8 mouse cellular contexts compared by ENCODE assay signal in the genomic region with DNA sequence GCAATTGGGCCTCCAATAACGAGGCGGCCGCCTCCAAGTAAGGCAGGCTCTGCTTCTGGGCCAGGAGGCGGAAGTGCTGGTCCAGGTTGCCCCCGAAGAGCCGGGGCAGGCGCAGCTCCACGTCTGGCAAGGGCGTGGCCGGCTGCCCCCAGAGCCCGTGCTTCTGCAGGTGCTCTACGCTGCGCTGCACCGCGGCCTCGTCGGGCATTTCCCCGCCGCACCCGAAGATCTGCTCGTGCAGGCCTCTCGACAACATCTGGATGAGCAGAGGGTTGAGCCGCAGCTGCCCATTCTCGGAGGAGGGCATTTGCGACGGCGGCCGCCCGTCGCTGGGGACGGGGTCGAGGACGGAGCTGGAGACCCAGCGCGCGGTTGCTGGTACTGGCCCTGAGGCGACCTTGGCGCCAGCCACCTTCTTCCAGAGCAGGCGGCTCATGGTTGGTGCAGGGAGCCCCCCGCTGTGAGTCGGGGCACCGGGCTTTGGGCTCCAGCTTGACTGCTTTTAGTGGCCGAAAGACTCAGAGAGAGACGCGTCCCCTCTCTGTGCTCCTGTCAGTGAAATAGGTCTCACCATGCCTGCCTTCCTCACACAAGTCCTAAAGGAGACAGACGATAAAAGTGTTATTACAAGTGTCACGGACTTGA. TPM values are rescaled to one million over a fixed set of nuclear protein-coding genes. Genes with fewer than 3 reads are reported as not detected.
A peak's percentile ranks its signal among the peaks of the same experiment; 100 is the strongest.
DNase-seq lines count a peak whose midpoint lies in the region; ATAC-seq and TF ChIP-seq lines count a peak whose summit lies in the region.

No protein-coding gene starts in this region.

- 5% methylated on average over 47 of the region's 47 CpGs for WGBS in hindbrain, embryonic 12.5 days
- 9% methylated on average over 47 of the region's 47 CpGs for WGBS in lung, postnatal 0 days

- peak overlapping the region; percentile 72 for H3K9ac ChIP-seq in hindbrain, embryonic 12.5 days
- H3K9ac ChIP-seq in lung, postnatal 0 days (replicated peaks; ENCODE audit: low read depth) = peak overlapping the region; percentile 80

- TF ChIP-seq POLR2A in cortical plate, adult 2 months (IDR thresholded peaks at IDR 0.05; ENCODE audit: extremely low read depth, insufficient read depth, low read length) = no peak

- no peak for DNase-seq in gastrocnemius, adult 2 months
- no peak for DNase-seq in gastrocnemius, postnatal 4 days (ENCODE audit: low spot score in 2 of 2)
- DNase-seq in CD4-positive helper T cell, adult 2 months (ENCODE audit: low read depth, low spot score) = peak; percentile 30
- peak; percentile 27 for DNase-seq in lung, postnatal 0 days (ENCODE audit: low spot score)
- DNase-seq in testis, postnatal 10 days (ENCODE audit: low spot score) = peak; percentile 56
- no peak for DNase-seq in layer of hippocampus, adult 11-12 months (ENCODE audit: low spot score)

- H3K4me2 ChIP-seq in hindbrain, embryonic 12.5 days (replicated peaks) = peak overlapping the region; percentile 90
- peak overlapping the region; percentile 93 for H3K4me2 ChIP-seq in lung, postnatal 0 days (replicated peaks; ENCODE audit: low read depth, low read length)

- TF ChIP-seq CTCF in gastrocnemius, adult 2 months (IDR thresholded peaks at IDR 0.05) = no peak
- TF ChIP-seq CTCF in cortical plate, adult 2 months (IDR thresholded peaks at IDR 0.05; ENCODE audit: extremely low read depth, insufficient read depth, low read length) = no peak
- TF ChIP-seq CTCF in lung, postnatal 0 days (IDR thresholded peaks at IDR 0.05) = no peak

- peak overlapping the region; percentile 97 for H3K4me3 ChIP-seq in gastrocnemius, adult 2 months
- H3K4me3 ChIP-seq in cortical plate, adult 2 months (ENCODE audit: insufficient read depth, low read length) = peak overlapping the region; percentile 78
- H3K4me3 ChIP-seq in hindbrain, embryonic 12.5 days = peak overlapping the region; percentile 64
- H3K4me3 ChIP-seq in lung, postnatal 0 days (ENCODE audit: low read depth, low read length) = peak overlapping the region; percentile 96

- intact Hi-C loops in gastrocnemius, adult 2 months (cut with DNase I) = loop anchor here (1.0 to 10.0 kb wide), 2 partner anchors 73 to 320 kb away; partner anchors contain the start of gene Mfge8

- H3K36me3 ChIP-seq in hindbrain, embryonic 12.5 days = peaks cover 29% of the 10 kb centered on the region
- peaks cover 5% of the 10 kb centered on the region for H3K36me3 ChIP-seq in lung, postnatal 0 days (ENCODE audit: insufficient read depth, low read length)

- H3K9me3 ChIP-seq in hindbrain, embryonic 12.5 days (replicated peaks) = no peaks in the 10 kb centered on the region
- no peaks in the 10 kb centered on the region for H3K9me3 ChIP-seq in lung, postnatal 0 days (ENCODE audit: low read length)

- peaks cover 11% of the 10 kb centered on the region for H3K4me1 ChIP-seq in cortical plate, adult 2 months (ENCODE audit: control insufficient read depth, insufficient read depth, low read length)
- H3K4me1 ChIP-seq in hindbrain, embryonic 12.5 days = peaks cover 32% of the 10 kb centered on the region
- peaks cover 17% of the 10 kb centered on the region; the same call in 1 of the 2 replicates for H3K4me1 ChIP-seq in lung, postnatal 0 days (ENCODE audit: insufficient read depth, low read depth, low read length)

- peaks cover 16% of the 10 kb centered on the region for H3K27me3 ChIP-seq in hindbrain, embryonic 12.5 days
- H3K27me3 ChIP-seq in lung, postnatal 0 days (replicated peaks; ENCODE audit: insufficient read depth, low read length) = no peaks in the 10 kb centered on the region

- ATAC-seq in hindbrain, embryonic 12.5 days (ENCODE audit: low FRiP score) = no peak
- no peak for ATAC-seq in lung, postnatal 0 days

- peak overlapping the region; percentile 92 for H3K27ac ChIP-seq in gastrocnemius, adult 2 months
- 0 out of 2 replicates have a peak overlapping the region, but pooled peaks have one; percentile 33 for H3K27ac ChIP-seq in cortical plate, adult 2 months (ENCODE audit: insufficient read depth, low read length)
- no peak overlapping the region for H3K27ac ChIP-seq in hindbrain, embryonic 12.5 days
- H3K27ac ChIP-seq in lung, postnatal 0 days (ENCODE audit: low read length) = peak overlapping the region; percentile 96

- no peak for TF ChIP-seq EP300 in lung, postnatal 0 days (IDR thresholded peaks at IDR 0.05)

RNA-seq across cellular contexts. Expression of gene Polg, which starts 1.3 kb away (rescaled TPM):
- 10 to 100 TPM; 35.2 to 38.4 TPM for total RNA-seq in gastrocnemius, adult 2 months (2021)
- total RNA-seq in gastrocnemius, postnatal 4 days (2021) = 10 to 100 TPM; 50.5 to 54.1 TPM
- polyA plus RNA-seq in cortical plate, adult 2 months (2012; rRNA removed) = 80.9 and 87.1 TPM in 2 replicates
- polyA plus RNA-seq in hindbrain, embryonic 12.5 days (2016; fragmentation: Nextera tagmentation; extraction: Ambion mirVana) = 40.1 and 42.0 TPM in 2 replicates
- 32.3 and 39.9 TPM in 2 replicates for polyA plus RNA-seq in lung, postnatal 0 days (2015; fragmentation: Nextera tagmentation; extraction: Ambion mirVana)

Comparison
In these comparisons a context has a peak if more than half of its experiments do, and no peak if none do; other contexts are left out.
1. DNase-seq: peak in CD4-positive helper T cell, adult 2 months (single experiment), lung, postnatal 0 days (single experiment) and testis, postnatal 10 days (single experiment); none in gastrocnemius, adult 2 months (single experiment), gastrocnemius, postnatal 4 days (0 of 2) and layer of hippocampus, adult 11-12 months (single experiment).
2. Peak in every context shown above with its lines, with median percentiles within 50 percentile points of each other: H3K4me3 ChIP-seq.